Mouse (Mus musculus) retina, adult 2 months (tissue): ENCODE measurements around the gene Kcnq2.

Experiments
- DNase-seq: peaks from one replicate; pipeline ENCODE4 v3.0.0-alpha.2; 2012; ENCODE audit warnings: low read depth, low spot score

The Kcnq2 gene

DNA sequence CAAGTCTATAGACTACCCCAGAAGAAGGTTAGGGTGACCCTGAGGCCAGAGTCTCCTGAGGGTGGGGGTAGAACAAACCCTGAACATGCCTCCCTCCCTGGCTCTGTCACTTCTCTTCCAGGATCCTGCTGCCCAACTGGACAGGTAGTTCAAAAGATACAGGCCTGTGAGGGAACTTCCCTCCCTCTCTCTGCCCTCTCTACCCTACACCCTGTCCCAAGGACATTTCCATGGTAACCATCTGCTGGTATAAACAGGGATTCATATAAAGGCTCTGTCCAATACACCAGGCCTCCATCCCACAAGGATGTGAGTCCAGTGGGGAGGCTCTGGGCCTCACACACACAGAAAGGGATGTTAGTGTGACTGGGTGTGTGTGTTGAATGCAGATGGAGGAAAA is 92.7 kb downstream of the Kcnq2 start:
- no peak for DNase-seq

GRCm38 (mm10) chr2:181041941-181042340 is 93.2 kb downstream of the Kcnq2 start:
- no peak for DNase-seq

GRCm38 (mm10) chr2:181039356-181039680 is 95.8 kb downstream of the Kcnq2 start:
- DNase-seq: no peak

GRCm38 (mm10) chr2:181038644-181039355 is 96.3 kb downstream of the Kcnq2 start:
- no peak for DNase-seq

- DNase-seq: no peak
Measured at GRCm38 (mm10) chr2:181036561-181036960, 98.5 kb downstream of the Kcnq2 start.

- no peak for DNase-seq
Measured at GRCm38 (mm10) chr2:181035186-181035585, 99.9 kb downstream of the Kcnq2 start.

GRCm38 (mm10) chr2:181033310-181033709 is 101.8 kb downstream of the Kcnq2 start:
- no peak for DNase-seq

DNA sequence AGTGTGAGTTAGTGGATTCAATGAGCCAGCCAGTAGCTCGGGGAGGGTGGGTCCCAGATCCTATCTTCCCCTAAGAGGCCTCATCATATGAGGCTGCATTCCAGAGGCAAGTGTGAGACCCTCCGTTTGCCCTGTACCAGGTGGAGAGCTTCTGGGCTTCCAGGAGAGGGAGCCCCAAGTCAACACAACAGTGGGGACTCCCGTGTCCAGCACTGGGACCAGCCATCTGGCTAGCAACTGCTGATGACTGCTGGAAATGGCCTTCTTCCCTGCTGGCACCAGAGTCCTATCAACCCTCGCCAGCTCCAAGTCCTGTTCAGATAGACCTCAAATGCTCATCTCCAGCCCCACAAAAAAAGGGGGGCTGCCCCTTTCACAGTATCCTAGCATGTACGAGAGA is 102.7 kb downstream of the Kcnq2 start:
- DNase-seq: no peak

GRCm38 (mm10) chr2:181031406-181031934 is 103.6 kb downstream of the Kcnq2 start:
- DNase-seq: no peak
